Mouse (Mus musculus): Measurements from ENCODE around the gene Card14.
"Not testable (repeated sequence)": the region's sequence is repeated elsewhere in the genome, so short reads cannot be mapped to it uniquely, and the experiment has no call there.

Gene Card14

DNA sequence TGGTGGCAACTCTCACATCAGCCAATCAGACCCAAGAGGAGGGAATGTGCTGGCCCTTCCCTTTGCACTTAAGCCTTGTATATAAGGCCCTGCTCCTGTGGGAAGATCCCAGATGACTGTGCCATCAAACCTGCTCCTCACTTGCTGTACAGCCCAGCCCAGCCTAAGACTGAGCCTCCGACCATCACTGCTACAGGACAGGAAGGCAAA lies at the start of gene Card14:
Gene Card14 (plus strand): TSS at position 111 of the 210 bp plus-strand sequence.
- DNase-seq (ENCODE audit: low spot score in 2 of 2) = no peak

- no peak for DNase-seq (ENCODE audit: low spot score in 2 of 2)
Measured at GRCm38 (mm10) chr11:119258216-119258571, 49.4 kb upstream of the Card14 start.

- peak; percentile 71 to 81 for DNase-seq (ENCODE audit: low spot score in 2 of 2)
Measured at GRCm38 (mm10) chr11:119258572-119259322, 48.8 kb upstream of the Card14 start.

- DNase-seq (ENCODE audit: low spot score in 2 of 2) = no peak
Measured at GRCm38 (mm10) chr11:119259977-119260376, 47.6 kb upstream of the Card14 start.

GRCm38 (mm10) chr11:119264413-119264812 lies 43.2 kb upstream of the Card14 start:
- no peak for DNase-seq (ENCODE audit: low spot score in 2 of 2)

- DNase-seq (ENCODE audit: low spot score in 2 of 2) = no peak
Measured at GRCm38 (mm10) chr11:119265811-119266210, 41.8 kb upstream of the Card14 start.

DNA sequence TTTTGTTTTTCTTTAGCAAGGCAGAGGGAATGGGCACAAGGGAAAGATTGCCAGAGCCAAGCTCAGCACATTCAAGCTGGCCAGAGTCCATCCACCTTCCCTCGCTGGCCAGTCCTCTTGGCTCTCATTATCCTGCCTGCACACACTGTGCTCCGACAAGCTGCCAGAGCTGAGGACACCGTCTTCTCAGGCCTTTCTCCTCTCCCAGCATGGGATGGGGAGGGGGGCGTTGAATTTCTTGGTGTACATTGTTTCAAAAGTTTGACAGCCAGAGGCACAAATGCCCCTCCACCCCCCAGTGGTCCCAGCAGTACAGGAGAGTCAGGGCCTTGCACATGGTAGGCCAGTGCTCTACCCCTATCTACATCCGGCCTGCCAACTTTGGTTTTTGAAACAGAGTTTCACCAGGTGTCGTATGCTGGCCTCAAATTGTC lies 40.3 kb upstream of the Card14 start:
- peak; percentile 41 to 47 for DNase-seq (ENCODE audit: low spot score in 2 of 2)

DNA sequence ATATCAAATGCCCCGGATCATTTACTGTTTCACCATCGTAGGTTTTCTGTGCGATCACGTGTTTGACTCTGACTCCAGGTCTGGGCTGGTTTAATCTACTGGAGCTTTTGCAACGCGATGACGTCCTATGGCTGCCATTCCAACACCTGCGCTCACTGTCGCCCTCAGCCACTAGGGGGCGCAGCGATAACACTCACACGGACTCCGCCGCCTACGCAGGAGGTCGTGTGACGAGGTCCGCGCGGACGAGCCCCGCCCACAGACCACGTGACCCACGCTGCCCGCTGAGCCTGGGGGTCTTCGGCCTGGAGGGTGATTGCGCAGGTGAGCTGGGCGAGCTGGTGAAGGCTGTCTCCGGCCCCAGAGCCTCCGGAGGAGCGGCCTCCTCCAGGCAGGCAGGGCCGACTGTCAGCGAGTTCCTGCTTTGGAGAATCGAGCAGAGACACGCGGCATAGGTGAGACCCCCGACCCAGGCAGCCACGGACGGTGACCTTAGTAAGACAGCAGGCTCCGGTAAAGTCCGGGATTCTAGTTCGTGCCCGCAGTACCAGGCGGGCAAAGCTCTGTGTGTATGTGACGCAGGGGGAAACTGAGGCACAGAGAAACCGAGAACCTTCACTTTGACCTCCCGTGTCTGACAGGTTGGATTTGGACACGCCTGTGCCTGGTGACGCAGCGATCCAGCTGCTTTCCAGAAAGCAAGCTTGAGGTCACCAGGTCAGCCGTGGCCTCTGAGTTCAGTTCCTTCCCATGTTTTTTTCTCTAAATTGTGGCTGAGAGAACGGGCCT lies 39.6 kb upstream of the Card14 start, which contains the start of gene Gaa:
Gene Gaa (plus strand): TSS at position 120 of the 789 bp plus-strand sequence.
- DNase-seq (ENCODE audit: low spot score in 2 of 2) = peak; percentile 89 to 94

GRCm38 (mm10) chr11:119268557-119269195 lies 38.9 kb upstream of the Card14 start:
- no peak for DNase-seq (ENCODE audit: low spot score in 2 of 2)

DNA sequence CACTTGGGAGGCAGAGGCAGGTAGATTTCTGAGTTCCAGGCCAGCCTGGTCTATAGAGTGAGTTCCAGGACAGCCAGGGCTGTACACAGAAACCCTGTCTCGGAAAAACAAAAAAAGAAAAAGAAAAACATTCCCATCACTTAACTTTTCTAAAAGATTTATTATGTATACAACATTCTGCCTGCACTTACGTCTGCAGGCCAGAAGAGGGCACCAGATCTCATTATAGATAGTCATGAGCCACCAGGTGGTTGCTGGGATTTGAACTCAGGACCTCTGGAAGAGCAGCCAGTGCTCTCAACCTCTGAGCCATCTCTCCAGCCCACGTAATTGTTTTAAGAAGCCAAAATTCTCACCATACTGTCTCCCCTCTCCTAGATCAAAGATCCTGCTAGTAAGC lies 35.1 kb upstream of the Card14 start:
- DNase-seq (ENCODE audit: low spot score in 2 of 2) = not testable (repeated sequence)

GRCm38 (mm10) chr11:119273186-119273930 lies 34.2 kb upstream of the Card14 start:
- DNase-seq (ENCODE audit: low spot score in 2 of 2) = no peak

DNA sequence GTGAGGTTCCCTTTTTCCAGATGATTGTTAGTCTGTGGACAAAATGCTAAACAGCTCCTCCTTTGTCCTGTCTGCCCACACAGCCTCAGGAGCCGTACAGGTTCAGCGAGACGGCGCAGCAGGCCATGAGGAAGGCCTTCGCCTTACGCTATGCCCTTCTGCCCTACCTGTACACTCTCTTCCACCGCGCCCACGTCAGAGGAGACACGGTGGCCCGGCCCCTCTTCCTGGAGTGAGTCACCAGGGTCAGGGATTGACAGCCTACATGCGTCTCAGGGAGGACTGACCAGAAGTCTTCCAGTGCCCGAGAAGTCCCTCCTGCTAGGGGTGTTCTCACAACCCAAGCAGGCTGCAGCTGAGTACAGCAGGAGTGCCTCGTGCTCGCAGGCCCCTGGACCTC lies 26.5 kb upstream of the Card14 start:
- no peak for DNase-seq (ENCODE audit: low spot score in 2 of 2)

GRCm38 (mm10) chr11:119285791-119286527 lies 21.6 kb upstream of the Card14 start:
- no peak for DNase-seq (ENCODE audit: low spot score in 2 of 2)

DNA sequence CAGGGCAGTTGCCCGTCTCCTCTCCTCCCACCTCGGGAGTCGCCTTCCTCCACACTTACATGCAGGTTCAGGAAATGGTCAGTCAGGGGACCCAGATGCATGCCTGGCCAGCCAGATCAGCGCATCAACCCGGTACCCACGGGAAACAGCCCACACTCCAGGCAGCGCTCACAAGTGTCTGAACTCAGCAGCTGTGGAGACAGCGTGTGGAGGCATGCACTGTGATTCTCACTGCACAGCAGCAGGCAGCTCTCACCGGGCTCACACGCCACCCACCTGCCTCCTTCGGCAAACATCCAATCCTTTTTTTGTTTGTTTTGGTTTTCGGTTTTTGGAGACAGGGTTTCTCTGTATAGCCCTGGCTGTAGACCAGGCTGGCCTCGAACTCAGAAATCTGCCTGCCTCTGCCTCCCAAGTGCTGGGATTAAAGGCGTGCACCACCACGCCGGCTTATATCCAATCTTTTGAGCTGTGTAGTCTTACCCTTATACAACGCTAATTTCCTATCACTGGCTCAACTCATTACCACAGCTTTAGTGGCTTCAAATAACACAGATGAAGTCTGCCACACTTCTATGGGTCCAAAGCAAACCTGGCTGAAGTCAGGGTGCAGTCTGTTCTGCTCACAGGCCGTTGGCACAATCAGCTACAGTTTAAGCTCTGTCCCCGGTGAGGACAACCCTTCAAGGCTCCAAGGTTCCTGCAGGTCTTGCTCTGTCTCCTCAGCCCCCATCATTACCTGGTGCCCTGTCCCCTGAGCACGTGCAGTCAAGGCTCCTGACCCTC lies 20.2 kb upstream of the Card14 start:
- DNase-seq (ENCODE audit: low spot score in 2 of 2) = no peak

DNA sequence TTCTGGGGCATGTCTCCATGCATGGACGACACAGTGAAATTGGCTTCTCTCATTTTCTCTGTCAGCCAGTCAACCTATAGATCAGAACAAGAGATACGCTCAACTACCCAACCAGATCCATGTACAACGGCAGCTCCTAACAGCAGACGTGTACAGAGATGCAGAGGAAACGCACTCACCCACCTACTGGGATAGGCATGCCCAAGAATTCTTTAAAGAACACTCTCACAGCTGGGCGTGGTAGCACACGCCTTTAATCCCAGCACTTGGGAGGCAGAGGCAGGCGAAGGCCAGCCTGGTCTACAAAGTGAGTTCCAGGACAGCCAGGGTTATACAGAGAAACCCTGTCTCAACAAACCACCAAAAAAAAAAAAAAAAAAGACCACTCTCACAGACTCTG lies 14.7 kb upstream of the Card14 start:
- DNase-seq (ENCODE audit: low spot score in 2 of 2) = not testable (repeated sequence)

DNA sequence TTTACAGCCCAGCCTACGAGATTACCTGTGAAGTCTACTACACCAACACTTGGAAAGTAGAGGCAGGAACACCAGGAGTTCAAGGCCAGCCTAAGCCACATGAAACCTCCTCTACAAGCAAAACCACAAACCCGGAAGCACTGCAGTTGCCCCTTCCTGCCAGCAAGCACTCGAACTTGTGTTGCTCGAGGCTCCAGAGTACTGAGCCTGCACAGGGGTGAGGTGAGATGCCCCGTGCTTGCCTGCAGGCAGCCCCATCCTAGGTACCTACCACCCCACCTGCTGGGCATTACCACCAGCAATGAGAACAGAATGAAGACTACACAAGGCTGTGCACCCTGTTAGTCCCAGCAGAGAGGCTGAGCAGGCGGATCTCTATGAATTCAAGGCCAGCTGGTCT lies 9.6 kb upstream of the Card14 start:
- no peak for DNase-seq (ENCODE audit: low spot score in 2 of 2)

DNA sequence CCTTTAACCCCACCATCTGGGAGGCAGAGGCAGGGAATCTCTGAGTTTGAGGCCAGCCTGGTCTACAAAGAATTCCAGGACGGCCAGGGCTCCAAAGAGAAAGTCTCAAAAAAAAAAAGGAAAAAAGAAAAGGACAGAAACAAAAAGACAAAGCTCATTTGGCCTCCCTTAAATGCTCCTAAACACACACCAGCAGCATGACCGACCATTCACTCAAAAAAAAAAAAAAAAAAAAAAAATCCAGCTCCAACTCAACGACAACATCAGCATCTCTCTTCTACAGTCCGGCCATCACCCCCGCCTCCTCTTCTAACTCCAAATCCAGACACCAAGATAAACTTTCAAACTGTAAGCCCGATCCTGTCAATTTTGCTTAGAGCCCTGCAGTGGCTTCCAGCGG lies 8.7 kb upstream of the Card14 start:
- no peak for DNase-seq (ENCODE audit: low spot score in 2 of 2)

DNA sequence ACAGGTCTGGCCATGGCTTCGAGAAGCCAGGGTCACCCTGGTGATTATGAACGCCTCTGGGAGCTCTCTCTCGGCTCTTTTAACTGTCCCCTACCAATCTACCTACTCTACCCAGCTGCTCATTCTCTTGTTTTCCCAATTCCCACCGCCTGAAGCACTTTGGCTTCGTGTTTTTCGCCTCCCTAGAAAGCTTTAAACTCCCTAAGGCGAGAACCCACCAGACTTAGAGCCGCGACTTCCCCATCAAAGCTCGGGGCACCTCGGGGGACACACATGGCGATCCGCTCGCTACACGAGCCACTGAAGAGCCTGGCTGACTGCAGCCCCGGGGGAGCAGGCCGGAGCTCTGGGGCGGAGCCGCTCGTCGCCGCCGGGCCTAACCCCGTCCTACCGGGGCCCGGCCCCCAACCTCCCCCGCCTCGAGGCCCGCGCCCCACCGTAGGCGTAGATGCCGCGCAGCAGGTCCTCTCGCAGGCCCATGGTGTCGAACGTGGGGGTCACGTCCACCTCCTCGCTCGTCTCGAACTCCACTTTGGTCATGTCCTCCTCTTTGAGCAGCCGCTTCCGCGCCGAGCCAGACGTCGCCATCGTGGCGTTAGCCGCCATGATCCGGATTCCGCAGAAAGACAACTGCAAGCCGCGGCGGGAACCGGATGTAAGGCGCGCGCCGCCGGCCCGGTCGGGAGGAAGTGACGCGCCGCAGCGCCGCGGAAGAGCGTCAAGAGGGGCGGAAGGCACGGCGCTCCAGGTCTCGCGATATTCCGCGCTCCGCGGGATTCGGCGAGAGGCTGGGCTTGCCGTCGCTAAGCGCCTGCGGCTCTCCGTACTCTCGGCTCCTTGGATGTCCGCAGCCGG lies 8.0 kb upstream of the Card14 start, which contains the start of gene Eif4a3:
Gene Eif4a3 (minus strand): TSS at position 699 of the 855 bp plus-strand sequence.
- DNase-seq (ENCODE audit: low spot score in 2 of 2) = peak; percentile 86 to 92

DNA sequence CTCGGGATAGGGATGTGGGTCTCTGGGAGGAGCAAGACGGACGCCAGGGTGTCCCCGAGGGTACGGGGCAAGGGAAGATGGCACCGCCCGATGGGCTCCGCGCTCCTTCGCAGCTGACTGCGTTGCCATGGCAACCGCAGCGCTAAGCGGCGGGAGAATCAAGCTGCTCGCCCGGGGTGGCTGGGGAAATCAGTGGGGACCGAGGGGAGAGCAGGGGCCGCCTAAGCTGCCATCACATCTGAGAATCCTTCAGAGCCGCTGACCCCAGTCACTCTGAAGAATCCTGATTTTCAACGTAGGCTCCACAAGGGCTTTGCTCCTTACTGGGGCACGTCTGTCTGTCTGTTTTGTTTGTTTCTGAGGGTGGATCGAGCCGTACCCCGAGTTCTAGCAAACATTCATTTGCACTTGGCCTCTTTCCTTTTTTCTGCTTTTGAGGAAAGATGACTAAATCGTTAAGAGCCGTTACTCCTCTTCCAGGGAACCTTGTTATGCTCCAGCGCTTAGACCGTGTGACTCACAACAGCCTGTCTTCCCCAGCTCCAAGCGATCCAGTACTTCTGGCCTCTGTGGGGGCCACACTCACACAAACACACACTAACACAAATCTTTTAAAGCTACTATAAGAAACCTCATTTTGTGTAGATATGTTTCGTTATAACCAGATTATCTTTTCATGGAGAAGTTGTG lies 7.2 kb upstream of the Card14 start:
- no peak for DNase-seq (ENCODE audit: low spot score in 2 of 2)

Measured in heart, adult 9 months (tissue).